Mouse (Mus musculus): ENCODE measurements around the gene Itsn1.

DNA sequence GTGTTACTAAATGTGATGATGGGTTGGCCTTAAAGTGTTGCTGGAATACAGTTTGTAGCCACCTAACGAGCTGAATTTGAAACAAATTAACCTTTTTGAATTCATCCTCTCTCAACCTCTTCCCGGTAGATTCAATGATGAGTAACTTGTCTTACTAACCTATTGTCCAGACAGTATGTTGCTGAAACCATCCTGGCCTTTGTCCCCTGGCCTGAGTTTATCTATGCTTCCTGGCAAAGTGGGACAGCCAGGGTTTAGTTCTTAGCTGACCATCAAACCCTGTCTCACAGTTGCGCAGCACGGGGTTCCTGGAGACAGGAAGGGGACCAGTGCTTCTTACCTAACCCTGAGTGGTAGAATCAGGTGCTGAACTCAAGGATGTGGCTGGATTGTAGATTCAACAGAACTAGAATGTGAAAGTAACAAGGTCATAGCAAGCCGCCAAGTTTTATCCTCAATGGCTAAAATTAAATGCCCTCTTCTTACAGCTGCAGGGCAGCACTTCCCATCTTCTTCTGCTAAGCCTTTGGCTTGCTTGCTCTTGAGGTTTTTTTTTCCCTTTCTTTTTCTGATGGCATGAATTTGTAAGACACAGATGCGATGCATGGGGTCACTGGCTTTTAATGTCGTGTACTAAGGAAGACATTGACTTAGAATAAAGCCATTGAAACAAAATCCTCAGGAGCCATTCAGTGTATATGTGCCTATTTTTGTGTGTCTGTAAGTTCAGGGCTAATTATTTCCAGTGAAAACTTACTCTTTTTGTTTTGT is 7.2 kb downstream of the Itsn1 start:
- no peak for TF ChIP-seq CTCF (IDR thresholded peaks at IDR 0.05; ENCODE audit: low read depth)
- no peak for TF ChIP-seq EP300 (optimal IDR thresholded peaks at IDR 0.05)
